Mouse (Mus musculus): Measurements from ENCODE around the gene Htr5a. TPM values are rescaled to one million over a fixed set of nuclear protein-coding genes. Genes with fewer than 3 reads are reported as not detected.

Htr5a gene
- not detected in 2 replicates for polyA plus RNA-seq (2012; rRNA removed)

GRCm38 (mm10) chr5:27841701-27842295 is at the start of gene Htr5a:
TSS of gene Htr5a (plus strand) at chr5:27842149.

Other genes starting within 250 kb of the Htr5a start
- gene Paxip1, start 50.5 kb upstream of the Htr5a start, polyA plus RNA-seq (2012; rRNA removed), result 14.2 and 14.8 TPM in 2 replicates
- 244 and 352 TPM in 2 replicates for gene Insig1, start 229.2 kb downstream of the Htr5a start, polyA plus RNA-seq (2012; rRNA removed)